ENCODE assay signal across 1 mouse cellular context in genomic region chr15:101146100-101146965, GRCm38 (mm10).
TF ChIP-seq lines count a peak whose summit lies in the region.

No protein-coding gene starts in this region.

TF ChIP-seq in CH12.LX, 34 proteins besides CTCF, POLR2A, EP300 and RAD21 (continued from another document):
- TF ChIP-seq RCOR1 (conservative IDR thresholded peaks at IDR 0.05; ENCODE audit: low read depth, low read length), result no peak
